Mouse (Mus musculus) forebrain, embryonic 14.5 days (tissue): Measurements from ENCODE around the gene Erp27. TPM values are rescaled to one million over a fixed set of nuclear protein-coding genes. Genes with fewer than 3 reads are reported as not detected.
A peak's percentile ranks its signal among the peaks of the same experiment; 100 is the strongest.
"Not testable (repeated sequence)": the region's sequence is repeated elsewhere in the genome, so short reads cannot be mapped to it uniquely, and the experiment has no call there.

ENCODE experiments used
- ATAC-seq: fragments of 200-750 bp; cut with Nextera tagmentation; 2 replicates; pipeline ENCODE4 v1.8.0; 2017; ENCODE audit warnings: mild to moderate bottlenecking, moderate library complexity
- DNase-seq: peaks from one replicate; pipeline ENCODE4 v3.0.0-alpha.2; 2015; ENCODE audit warnings: low spot score
- H3K27ac ChIP-seq: fragments of 300-500 bp; sonication (generic); 2 replicates; pipeline ENCODE4 v1.5.1; 2014; ENCODE audit warnings: low read depth, mild to moderate bottlenecking, control low read depth, low read length, moderate library complexity
- H3K27me3 ChIP-seq: fragments of 300-500 bp; sonication (generic); replicated peaks from 2 replicates; pipeline ENCODE4 v1.6.1; 2014; ENCODE audit warnings: low read length, control low read depth, mixed read lengths; ENCODE audit not compliant: control insufficient read depth, insufficient read depth
- H3K36me3 ChIP-seq: fragments of 300-500 bp; sonication (generic); 2 replicates; pipeline ENCODE4 v1.6.1; 2014; ENCODE audit warnings: low read length, control low read depth; ENCODE audit not compliant: control insufficient read depth, insufficient read depth
- H3K4me1 ChIP-seq: fragments of 300-500 bp; sonication (generic); 2 replicates; pipeline ENCODE4 v1.6.1; 2014; ENCODE audit warnings: antibody characterized with exemption, low read length, control low read depth; ENCODE audit not compliant: control insufficient read depth, insufficient read depth
- H3K4me2 ChIP-seq: fragments of 300-500 bp; sonication (generic); 2 replicates; pipeline ENCODE4 v1.6.1; 2014; ENCODE audit warnings: mild to moderate bottlenecking, control low read depth, low read length
- H3K4me3 ChIP-seq: fragments of 300-500 bp; sonication (generic); 2 replicates; pipeline ENCODE4 v1.5.1; 2014; ENCODE audit warnings: low read depth, low read length, control low read depth
- H3K9ac ChIP-seq: fragments of 300-500 bp; sonication (generic); 2 replicates; pipeline ENCODE4 v1.6.1; 2014; ENCODE audit warnings: mild to moderate bottlenecking, low read length, control low read depth, moderate library complexity
- H3K9me3 ChIP-seq: fragments of 300-500 bp; sonication (generic); replicated peaks from 2 replicates; pipeline ENCODE4 v1.6.1; 2016; ENCODE audit warnings: low read length, control low read depth, mixed read lengths; ENCODE audit not compliant: control insufficient read depth
- WGBS: fragments of 180-500 bp; shearing (Covaris S2); extraction: QIAGEN DNeasy Blood & Tissue Kit; methylation state at CpG from one replicate; pipeline ENCODE4 v1.1.7; 2014; 5-methylcytosine and 5-hydroxymethylcytosine counted together
- polyA plus RNA-seq: library from polyadenylated mRNA; unstranded; fragments of >200 nt; fragmentation: Nextera tagmentation; extraction: Ambion mirVana; gene quantifications from 2 replicates; pipeline ENCODE4 v1.2.1, GENCODE M21; 2014

Gene Erp27
- polyA plus RNA-seq: 0.23 and 0.28 TPM in 2 replicates

- ATAC-seq (no peak), DNase-seq (no peak)
- H3K4me1 ChIP-seq: no peaks in the 10 kb centered on the region
- WGBS: 80% methylated on average over 5 of the region's 5 CpGs
- H3K9ac ChIP-seq: no peak within 1 kb of the TSS
- no peak within 1 kb of the TSS for H3K4me2 ChIP-seq
- H3K9me3 ChIP-seq: no peaks in the 10 kb centered on the region
- no peaks in the 10 kb centered on the region for H3K36me3 ChIP-seq
- no peaks in the 10 kb centered on the region for H3K27me3 ChIP-seq
- no peak within 1 kb of the TSS for H3K4me3 ChIP-seq
- no peak within 1 kb of the TSS for H3K27ac ChIP-seq
Measured at GRCm38 (mm10) chr6:136922080-136922479, at the start of gene Erp27. TSS of gene Erp27 (minus strand) at chr6:136922180.

- ATAC-seq: peak; percentile 50; the same call in 1 of the 2 replicates
Measured at GRCm38 (mm10) chr6:136968877-136969276, 46.9 kb upstream of the Erp27 start.

GRCm38 (mm10) chr6:136967466-136967865 lies 45.5 kb upstream of the Erp27 start:
- Histone ChIP-seq H3K27ac (no peak overlapping the region), H3K9me3 (no peaks in the 10 kb centered on the region), H3K9ac (no peak overlapping the region), H3K4me2 (no peak overlapping the region), H3K36me3 (no peaks in the 10 kb centered on the region), H3K4me3 (no peak overlapping the region), H3K27me3 (no peaks in the 10 kb centered on the region), H3K4me1 (no peaks in the 10 kb centered on the region)
- 56% methylated on average over 4 of the region's 4 CpGs for WGBS
- no peak for DNase-seq
- ATAC-seq: no peak

More at GRCm38 (mm10) chr6:136968877-136969276, 46.9 kb upstream of the Erp27 start:
- 32% methylated on average over 3 of the region's 4 CpGs for WGBS
- not testable (repeated sequence) for H3K36me3 ChIP-seq, H3K4me2 ChIP-seq, H3K27me3 ChIP-seq, H3K9ac ChIP-seq, H3K4me3 ChIP-seq, H3K4me1 ChIP-seq, H3K27ac ChIP-seq, H3K9me3 ChIP-seq
- peak; percentile 63 for DNase-seq

- no peaks in the 10 kb centered on the region for H3K27me3 ChIP-seq
- H3K9ac ChIP-seq: no peak overlapping the region
- H3K36me3 ChIP-seq: no peaks in the 10 kb centered on the region
- DNase-seq (no peak), ATAC-seq (no peak)
- no peaks in the 10 kb centered on the region for H3K9me3 ChIP-seq
- no peak overlapping the region for H3K27ac ChIP-seq
- 80% methylated on average over 10 of the region's 10 CpGs for WGBS
- no peak overlapping the region for H3K4me2 ChIP-seq
- no peaks in the 10 kb centered on the region for H3K4me1 ChIP-seq
- no peak overlapping the region for H3K4me3 ChIP-seq
Measured at GRCm38 (mm10) chr6:136965912-136966311, 43.9 kb upstream of the Erp27 start.

- DNase-seq: no peak
- H3K27ac ChIP-seq: no peak overlapping the region
- H3K4me2 ChIP-seq: no peak overlapping the region
- H3K4me3 ChIP-seq: no peak overlapping the region
- 61% methylated on average over 13 of the region's 13 CpGs for WGBS
- H3K9me3 ChIP-seq: no peaks in the 10 kb centered on the region
- H3K27me3 ChIP-seq: no peaks in the 10 kb centered on the region
- no peaks in the 10 kb centered on the region for H3K36me3 ChIP-seq
- ATAC-seq: no peak
- no peaks in the 10 kb centered on the region for H3K4me1 ChIP-seq
- H3K9ac ChIP-seq: no peak overlapping the region
Measured at GRCm38 (mm10) chr6:136964609-136965510, 42.9 kb upstream of the Erp27 start.

GRCm38 (mm10) chr6:136962957-136963356 lies 41.0 kb upstream of the Erp27 start:
- no peak overlapping the region for H3K4me3 ChIP-seq
- WGBS: 88% methylated on average over 11 of the region's 11 CpGs
- H3K27me3 ChIP-seq: no peaks in the 10 kb centered on the region
- no peak for ATAC-seq
- H3K9ac ChIP-seq: no peak overlapping the region
- DNase-seq: no peak
- H3K4me2 ChIP-seq: no peak overlapping the region
- H3K36me3 ChIP-seq: no peaks in the 10 kb centered on the region
- H3K9me3 ChIP-seq: no peaks in the 10 kb centered on the region
- no peaks in the 10 kb centered on the region for H3K4me1 ChIP-seq
- H3K27ac ChIP-seq: no peak overlapping the region

GRCm38 (mm10) chr6:136959131-136959530 lies 37.2 kb upstream of the Erp27 start:
- Histone ChIP-seq H3K27me3 (no peaks in the 10 kb centered on the region), H3K4me1 (no peaks in the 10 kb centered on the region), H3K36me3 (no peaks in the 10 kb centered on the region), H3K9ac (no peak overlapping the region), H3K27ac (no peak overlapping the region), H3K4me3 (no peak overlapping the region), H3K9me3 (no peaks in the 10 kb centered on the region), H3K4me2 (no peak overlapping the region)
- DNase-seq (no peak), ATAC-seq (no peak)
- WGBS: 64% methylated on average over 11 of the region's 11 CpGs

- Histone ChIP-seq H3K36me3 (no peaks in the 10 kb centered on the region), H3K9ac (no peak overlapping the region), H3K4me3 (no peak overlapping the region), H3K27ac (no peak overlapping the region), H3K4me1 (no peaks in the 10 kb centered on the region), H3K4me2 (no peak overlapping the region), H3K27me3 (no peaks in the 10 kb centered on the region), H3K9me3 (no peaks in the 10 kb centered on the region)
- ATAC-seq (no peak), DNase-seq (no peak)
- 80% methylated on average over 7 of the region's 7 CpGs for WGBS
Measured at GRCm38 (mm10) chr6:136957062-136957461, 35.1 kb upstream of the Erp27 start.

GRCm38 (mm10) chr6:136955240-136955639 lies 33.3 kb upstream of the Erp27 start:
- Histone ChIP-seq H3K4me2 (no peak overlapping the region), H3K4me3 (no peak overlapping the region), H3K9me3 (no peaks in the 10 kb centered on the region), H3K27ac (no peak overlapping the region), H3K36me3 (no peaks in the 10 kb centered on the region), H3K27me3 (no peaks in the 10 kb centered on the region), H3K9ac (no peak overlapping the region), H3K4me1 (no peaks in the 10 kb centered on the region)
- WGBS: 92% methylated on average over 3 of the region's 3 CpGs
- no peak for ATAC-seq
- DNase-seq: no peak
